Mouse (Mus musculus) effector memory CD4-positive, alpha-beta T cell, adult 7 months (primary cell): Measurements from ENCODE around the gene Rhox4d. TPM values are rescaled to one million over a fixed set of nuclear protein-coding genes. Genes with fewer than 3 reads are reported as not detected.

ENCODE experiments used
- polyA plus RNA-seq: library from polyadenylated mRNA; unstranded; fragments of 100-300 nt; shearing (Covaris generic); gene quantifications from one replicate; pipeline ENCODE4 v1.2.1, GENCODE M21; 2017

Gene Rhox4d
- 0.60 TPM for polyA plus RNA-seq

DNA sequence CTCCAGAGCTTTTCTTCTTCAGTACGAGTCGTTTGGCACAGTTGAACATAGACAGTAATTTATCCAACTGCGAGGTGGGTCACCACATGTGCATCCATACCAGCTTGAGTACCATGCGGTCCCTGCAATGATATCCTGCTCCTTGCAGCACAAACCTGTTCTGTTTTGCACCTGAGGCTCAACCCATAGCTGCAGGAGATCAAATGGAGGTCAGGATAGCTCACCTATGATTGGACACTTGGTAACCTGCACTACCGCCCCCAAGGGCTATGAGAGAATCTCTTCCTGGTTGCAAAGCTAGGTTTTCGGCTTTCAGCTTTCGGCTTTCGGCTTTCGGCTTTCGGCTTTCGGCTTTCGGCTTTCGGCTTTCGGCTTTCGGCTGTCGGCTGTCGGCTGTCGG is at the start of gene Rhox4d:
Gene Rhox4d, plus strand, starts transcription at position 301 of the 400 bp plus-strand sequence.

DNA sequence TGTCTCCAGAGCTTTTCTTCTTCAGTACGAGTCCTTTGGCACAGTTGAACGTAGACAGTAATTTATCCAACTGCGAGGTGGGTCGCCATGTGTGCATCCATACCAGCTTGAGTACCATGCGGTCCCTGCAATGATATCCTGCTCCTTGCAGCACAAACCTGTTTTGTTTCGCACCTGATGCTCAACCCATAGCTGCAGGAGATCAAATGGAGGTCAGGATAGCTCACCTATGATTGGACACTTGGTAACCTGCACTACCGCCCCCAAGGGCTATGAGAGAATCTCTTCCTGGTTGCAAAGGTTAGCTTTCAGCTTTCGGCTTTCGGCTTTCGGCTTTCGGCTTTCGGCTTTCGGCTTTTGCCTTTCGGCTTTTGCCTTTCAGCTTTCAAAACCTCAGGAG is 34.1 kb upstream of the Rhox4d start, which contains the start of gene Rhox4c:
Gene Rhox4c, plus strand, starts transcription at position 301 of the 400 bp plus-strand sequence.

DNA sequence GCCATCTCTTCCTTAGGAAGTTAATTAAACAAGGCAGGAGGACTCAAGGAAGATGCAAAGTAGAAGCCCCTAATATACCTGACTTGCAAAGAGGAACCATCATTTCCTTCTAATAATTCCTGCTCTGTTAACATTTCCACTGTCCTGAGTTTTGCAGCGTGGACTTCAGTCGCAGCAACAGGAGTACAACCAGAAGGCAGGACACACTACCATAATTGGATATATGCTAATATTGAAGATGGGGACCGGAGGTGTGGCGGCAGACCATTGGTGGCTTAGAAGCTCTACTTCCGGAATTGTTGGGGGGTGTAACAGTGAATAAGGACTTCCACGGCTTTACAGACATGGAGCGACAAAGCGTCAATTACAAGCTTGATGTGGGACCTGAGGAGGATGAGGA is 16.0 kb downstream of the Rhox4d start, which contains the start of gene Rhox2e:
Gene Rhox2e, plus strand, starts transcription at position 301 of the 400 bp plus-strand sequence.

DNA sequence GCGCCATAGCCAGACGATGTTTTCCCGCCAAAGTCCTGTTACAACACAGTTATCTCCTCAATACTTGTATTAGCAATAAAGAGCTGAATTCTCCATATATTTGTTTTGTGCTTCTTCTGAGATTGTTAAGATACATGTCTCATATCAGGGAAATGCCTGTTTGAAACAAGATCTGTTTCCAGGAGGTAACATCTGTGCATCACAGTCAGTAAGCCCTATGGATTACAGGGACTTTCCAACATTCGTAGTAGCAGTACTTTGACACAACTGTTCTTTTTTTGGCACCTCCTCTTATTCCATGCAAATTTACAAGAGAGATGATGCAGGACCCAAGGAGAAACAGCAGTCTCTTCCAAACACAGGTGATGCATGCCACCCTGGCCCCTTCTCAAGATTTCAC is 27.6 kb downstream of the Rhox4d start, which contains the start of gene Rhox3e:
Gene Rhox3e, plus strand, starts transcription at position 301 of the 400 bp plus-strand sequence.

DNA sequence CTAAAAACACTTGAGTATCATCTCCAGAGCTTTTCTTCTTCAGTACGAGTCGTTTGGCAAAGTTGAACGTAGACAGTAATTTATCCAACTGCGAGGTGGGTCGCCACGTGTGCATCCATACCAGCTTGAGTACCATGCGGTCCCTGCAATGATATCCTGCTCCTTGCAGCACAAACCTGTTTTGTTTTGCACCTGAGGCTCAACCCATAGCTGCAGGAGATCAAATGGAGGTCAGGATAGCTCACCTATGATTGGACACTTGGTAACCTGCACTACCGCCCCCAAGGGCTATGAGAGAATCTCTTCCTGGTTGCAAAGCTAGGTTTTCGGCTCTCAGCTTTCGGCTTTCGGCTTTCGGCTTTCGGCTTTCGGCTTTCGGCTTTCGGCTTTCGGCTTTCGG is 43.0 kb downstream of the Rhox4d start, which contains the start of gene Rhox4e:
Gene Rhox4e, plus strand, starts transcription at position 301 of the 400 bp plus-strand sequence.

Other genes with a start within 250 kb of the Rhox4d start
- gene Rhox4a, start 249.0 kb upstream of the Rhox4d start, polyA plus RNA-seq = 1.2 TPM
- gene Rhox3a2, start 134.3 kb upstream of the Rhox4d start, polyA plus RNA-seq = not detected
- not detected for gene Rhox4a2, start 123.5 kb upstream of the Rhox4d start, polyA plus RNA-seq
- not detected for gene Rhox2b, start 102.3 kb upstream of the Rhox4d start, polyA plus RNA-seq
- gene Rhox4b, start 81.9 kb upstream of the Rhox4d start, polyA plus RNA-seq = not detected
- not detected for gene Rhox2c, start 60.7 kb upstream of the Rhox4d start, polyA plus RNA-seq
- not detected for gene Rhox3c, start 55.8 kb upstream of the Rhox4d start, polyA plus RNA-seq
- gene Rhox4c, start 34.0 kb upstream of the Rhox4d start, polyA plus RNA-seq = 0.39 TPM
- gene Rhox2d, start 20.9 kb upstream of the Rhox4d start, polyA plus RNA-seq = not detected
- gene Rhox2e, start 16.1 kb downstream of the Rhox4d start, polyA plus RNA-seq = not detected
- not detected for gene Rhox3e, start 27.7 kb downstream of the Rhox4d start, polyA plus RNA-seq
- not detected for gene Rhox4e, start 43.1 kb downstream of the Rhox4d start, polyA plus RNA-seq
- 0.84 TPM for gene Rhox2f, start 57.0 kb downstream of the Rhox4d start, polyA plus RNA-seq
- gene Rhox3f, start 66.6 kb downstream of the Rhox4d start, polyA plus RNA-seq = not detected
- gene Rhox4f, start 93.3 kb downstream of the Rhox4d start, polyA plus RNA-seq = not detected
- not detected for gene Rhox3g, start 114.3 kb downstream of the Rhox4d start, polyA plus RNA-seq
- gene Rhox2g, start 129.1 kb downstream of the Rhox4d start, polyA plus RNA-seq = not detected
- not detected for gene Rhox4g, start 137.0 kb downstream of the Rhox4d start, polyA plus RNA-seq
- gene Rhox3h, start 154.4 kb downstream of the Rhox4d start, polyA plus RNA-seq = not detected
- gene Rhox2h, start 158.9 kb downstream of the Rhox4d start, polyA plus RNA-seq = not detected